Mouse (Mus musculus) CH12F3 (cell line): Measurements from ENCODE around the gene Zbtb8os.

Experiments used
- in situ Hi-C: fragments of 300-500 bp; cut with MboI; formaldehyde crosslinking; loops from 2 replicates; pipeline ENCODE4 v1.14.3; 2020; ENCODE audit warnings: low sequenced_read_pairs

The Zbtb8os gene

DNA sequence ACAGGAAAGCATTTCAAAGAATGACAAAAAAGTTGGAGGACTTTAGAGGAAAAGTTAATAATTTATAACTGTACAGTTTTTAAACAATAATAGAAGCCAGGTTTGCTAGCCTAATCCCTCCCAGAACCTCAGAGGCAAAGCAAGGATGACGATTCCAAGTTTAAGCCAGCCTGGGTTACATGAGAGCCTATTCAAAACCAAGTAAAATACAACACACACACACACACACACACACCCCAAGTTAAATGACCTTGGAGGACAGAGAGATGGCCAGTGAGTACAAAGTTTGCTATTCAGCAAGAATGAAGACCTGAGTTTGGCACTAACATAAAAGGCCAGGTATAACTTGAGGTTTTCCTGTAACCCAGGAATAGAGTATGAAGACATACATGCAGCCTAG is 9.3 kb upstream of the Zbtb8os start:
- in situ Hi-C loops, result no loop called here

DNA sequence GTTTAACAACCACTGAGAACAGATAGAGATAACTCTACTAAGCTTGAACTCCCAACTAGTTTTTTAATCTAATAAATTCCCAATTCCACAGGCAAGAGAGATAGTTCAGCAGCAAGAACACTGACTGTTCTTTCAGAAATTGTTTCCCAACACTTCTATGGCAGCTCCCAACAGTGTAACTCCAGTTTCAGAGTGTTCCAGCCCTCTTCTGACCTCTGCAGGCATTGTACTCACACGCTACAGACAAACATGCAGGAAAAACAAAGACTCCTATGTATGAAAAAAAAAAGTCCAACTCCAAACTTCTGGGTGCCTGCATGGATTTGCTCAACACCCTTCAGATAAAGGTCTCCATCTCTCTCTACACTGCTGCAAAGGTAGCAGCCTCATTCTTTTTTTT is 2.6 kb upstream of the Zbtb8os start:
- in situ Hi-C loops, result no loop called here

DNA sequence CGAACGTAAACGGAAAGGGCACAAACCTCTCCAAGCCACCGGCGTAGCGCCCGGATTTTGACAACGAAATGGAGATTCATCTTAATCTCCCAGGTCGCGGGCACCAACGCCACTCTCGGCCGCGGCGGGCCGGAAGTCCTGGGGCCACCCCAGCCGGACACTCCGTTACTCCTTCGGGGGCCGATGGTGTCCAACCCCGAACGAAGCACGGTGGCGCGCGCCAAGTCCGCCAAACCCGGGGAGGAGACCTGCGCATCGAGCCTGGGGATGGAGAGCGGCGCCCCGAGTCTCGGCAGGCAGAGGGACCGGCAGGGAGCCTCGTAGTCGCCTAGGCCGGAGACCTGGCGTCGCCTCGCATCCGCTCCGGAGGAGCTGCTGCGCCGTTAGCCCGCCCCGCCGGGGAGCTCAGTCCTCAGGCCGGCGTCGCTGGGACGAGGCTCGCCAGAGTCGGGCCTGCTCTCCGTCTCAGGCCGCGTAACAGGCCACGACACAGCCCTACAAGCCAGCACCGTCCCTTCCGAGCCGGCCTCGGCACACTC is 749 bp upstream of the Zbtb8os start:
- in situ Hi-C loops, result no loop called here

DNA sequence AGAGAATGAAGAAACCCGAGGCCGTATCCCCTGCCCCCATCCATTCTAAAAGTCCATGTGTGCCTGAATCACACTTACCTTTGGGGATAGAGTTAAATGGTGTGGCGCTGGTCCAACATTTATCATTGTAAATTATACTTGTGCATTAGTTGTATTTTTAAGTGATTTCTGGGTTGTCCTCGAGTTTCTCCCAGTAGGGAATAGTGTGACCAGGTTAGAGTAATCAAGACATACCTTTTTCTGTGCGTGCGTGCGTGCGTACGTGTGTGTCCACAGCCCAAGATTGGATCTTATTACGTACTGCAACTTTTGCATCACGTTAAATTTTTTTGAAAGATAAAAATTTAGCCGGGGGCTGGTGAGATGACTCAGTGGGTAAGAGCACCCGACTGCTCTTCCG is 796 bp downstream of the Zbtb8os start:
- in situ Hi-C loops, result no loop called here

DNA sequence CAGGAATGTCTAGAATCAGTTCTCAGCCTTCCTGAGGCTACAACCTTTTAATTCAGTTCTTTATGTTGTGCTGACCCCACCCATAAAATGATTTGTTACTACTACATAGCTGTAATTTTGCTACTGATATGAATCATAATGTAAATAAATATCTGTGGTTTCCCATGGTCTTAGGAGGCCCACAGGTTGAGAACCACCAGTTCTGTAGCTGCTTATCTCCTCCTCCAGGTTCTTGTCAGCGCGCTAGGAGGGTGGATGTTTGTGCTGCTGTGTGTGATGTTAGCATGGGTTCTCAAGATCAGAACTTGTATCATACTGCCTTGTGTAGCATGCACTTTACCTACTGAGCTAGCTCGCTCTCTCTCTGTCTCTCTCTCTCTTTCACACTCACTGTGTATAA is 4.2 kb downstream of the Zbtb8os start:
- in situ Hi-C loops, result no loop called here

- in situ Hi-C loops, result no loop called here
Measured at GRCm38 (mm10) chr4:129341888-129342287, 6.4 kb downstream of the Zbtb8os start.

- in situ Hi-C loops, result no loop called here
Measured at GRCm38 (mm10) chr4:129342705-129343104, 7.2 kb downstream of the Zbtb8os start.

- in situ Hi-C loops, result no loop called here
Measured at GRCm38 (mm10) chr4:129346481-129347154, 11.1 kb downstream of the Zbtb8os start.

DNA sequence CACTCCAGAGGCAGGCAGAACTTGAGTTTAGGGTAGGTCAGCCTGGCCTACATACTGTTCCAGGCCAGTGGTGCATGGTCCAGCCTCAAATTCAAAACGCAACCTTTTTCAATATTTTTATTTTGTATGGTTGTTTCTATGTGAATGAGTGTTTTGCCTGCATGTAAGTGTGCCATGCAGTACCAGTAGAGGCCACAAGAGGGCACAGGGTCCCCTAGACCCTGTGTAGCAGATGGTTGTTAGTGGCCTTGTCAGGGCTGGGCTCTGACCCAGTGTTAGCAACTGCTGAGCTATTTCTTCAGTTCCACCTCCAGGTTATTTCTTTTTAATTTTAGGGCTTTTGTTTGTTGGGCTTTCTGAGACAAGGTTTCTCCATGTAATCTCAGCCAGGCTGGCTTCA is 15.1 kb downstream of the Zbtb8os start:
- in situ Hi-C loops, result loop anchor here (10.0 to 25.0 kb wide), 2 partner anchors 104 to 262 kb away; partner anchors contain the start of genes Ccdc28b, Dcdc2b, Eif3i and Iqcc

DNA sequence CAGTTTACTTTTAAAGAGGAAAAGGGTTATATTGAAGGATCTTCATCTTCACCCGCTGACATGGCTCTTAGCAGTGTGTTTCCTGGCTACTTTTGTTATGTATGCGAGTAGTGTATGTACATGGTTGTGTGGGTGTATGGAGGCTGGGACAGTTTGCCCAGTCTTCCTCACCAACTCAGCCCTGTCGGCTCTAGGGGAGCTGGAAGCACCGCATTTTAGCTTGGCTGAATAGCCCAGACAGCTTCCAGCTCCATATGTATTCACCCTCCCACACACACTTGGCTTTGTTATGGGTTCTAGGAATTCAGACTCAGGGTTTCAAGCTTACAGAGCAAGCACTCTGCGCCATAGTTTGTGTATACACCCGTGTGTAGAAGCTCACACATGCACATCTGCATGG is 15.6 kb downstream of the Zbtb8os start:
- in situ Hi-C loops, result loop anchor here (10.0 to 25.0 kb wide), 2 partner anchors 104 to 261 kb away; partner anchors contain the start of genes Ccdc28b, Dcdc2b, Eif3i and Iqcc

DNA sequence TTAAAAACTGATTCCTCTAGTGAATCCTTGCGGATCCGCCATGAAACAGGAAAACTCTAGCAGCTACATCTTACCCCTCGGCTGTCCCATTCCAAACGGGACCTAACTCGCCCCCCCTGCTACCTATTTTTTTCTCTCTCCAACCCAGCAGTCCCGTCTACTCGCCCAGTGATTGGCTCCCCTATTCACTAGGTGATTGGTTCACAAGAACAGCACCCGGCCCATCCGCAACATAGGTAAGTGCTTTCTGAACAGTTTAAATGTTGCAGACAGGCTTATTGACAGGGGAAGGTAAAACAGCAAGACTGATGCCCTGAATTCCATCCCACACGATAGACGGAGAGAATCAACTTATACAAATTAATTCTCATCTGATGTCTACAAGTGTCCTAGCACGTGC is 17.7 kb downstream of the Zbtb8os start:
- in situ Hi-C loops, result loop anchor here (10.0 to 25.0 kb wide), 2 partner anchors 102 to 259 kb away; partner anchors contain the start of genes Ccdc28b, Dcdc2b, Eif3i and Iqcc

- in situ Hi-C loops, result loop anchor here (10.0 to 25.0 kb wide), 2 partner anchors 101 to 258 kb away; partner anchors contain the start of genes Ccdc28b, Dcdc2b, Eif3i and Iqcc
Measured at GRCm38 (mm10) chr4:129354236-129354635, 18.7 kb downstream of the Zbtb8os start.

DNA sequence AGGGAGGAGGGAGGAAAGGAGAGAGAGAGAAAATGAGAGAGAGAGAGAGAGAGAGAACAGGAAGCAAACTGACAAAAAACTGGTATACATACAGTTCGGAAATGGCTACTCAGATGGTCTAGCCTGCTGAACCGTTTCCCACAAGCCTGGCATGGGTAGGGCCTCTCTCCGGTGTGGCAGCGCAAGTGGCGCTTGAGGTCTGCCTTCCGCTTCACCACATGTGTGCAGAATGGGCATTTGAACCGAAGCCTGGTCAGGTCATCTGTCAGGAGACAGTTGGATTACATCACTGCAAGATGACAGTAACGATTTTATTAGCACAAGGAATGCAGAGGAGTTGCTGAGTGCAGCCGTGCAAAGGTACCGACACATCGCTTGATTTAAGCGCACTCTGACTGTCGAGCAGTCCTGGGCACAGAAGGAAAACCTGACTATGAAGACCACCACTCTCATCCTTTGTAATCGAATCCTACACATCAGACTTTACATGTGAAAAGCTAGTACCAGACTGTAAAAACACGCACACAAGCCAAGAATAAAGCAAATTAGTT is 22.2 kb downstream of the Zbtb8os start:
- in situ Hi-C loops, result loop anchor here (10.0 to 25.0 kb wide), 2 partner anchors 97 to 255 kb away; partner anchors contain the start of genes Ccdc28b, Dcdc2b, Eif3i and Iqcc

GRCm38 (mm10) chr4:129362238-129362637 is 26.7 kb downstream of the Zbtb8os start:
- in situ Hi-C loops, result loop anchor here (25.0 kb wide), 1 partner anchor 250 kb away; the partner anchor contains the start of genes Ccdc28b, Dcdc2b, Eif3i and Iqcc

DNA sequence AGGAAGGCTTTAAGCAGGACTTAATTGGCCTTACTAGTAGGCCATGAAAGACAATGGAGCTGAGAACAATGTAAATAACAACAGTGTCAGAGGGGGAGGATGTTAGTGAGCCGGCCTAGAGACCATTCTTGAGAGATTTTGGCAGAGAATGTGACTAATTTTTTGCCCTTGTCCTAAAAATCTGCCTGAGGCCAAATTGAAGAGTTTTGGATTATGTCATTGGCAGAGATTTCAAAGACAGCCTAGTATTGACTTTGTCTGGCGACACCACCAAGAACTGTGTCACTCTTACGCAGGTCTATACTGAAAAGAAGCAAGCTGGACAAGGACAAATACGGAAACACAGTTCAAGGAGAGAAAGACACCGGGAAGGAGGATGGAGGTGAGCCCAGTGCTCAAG is 27.3 kb downstream of the Zbtb8os start:
- in situ Hi-C loops, result loop anchor here (25.0 kb wide), 1 partner anchor 250 kb away; the partner anchor contains the start of genes Ccdc28b, Dcdc2b, Eif3i and Iqcc

- in situ Hi-C loops, result loop anchor here (25.0 kb wide), 1 partner anchor 249 kb away; the partner anchor contains the start of genes Ccdc28b, Dcdc2b, Eif3i and Iqcc
Measured at GRCm38 (mm10) chr4:129363463-129363862, 28.0 kb downstream of the Zbtb8os start.

DNA sequence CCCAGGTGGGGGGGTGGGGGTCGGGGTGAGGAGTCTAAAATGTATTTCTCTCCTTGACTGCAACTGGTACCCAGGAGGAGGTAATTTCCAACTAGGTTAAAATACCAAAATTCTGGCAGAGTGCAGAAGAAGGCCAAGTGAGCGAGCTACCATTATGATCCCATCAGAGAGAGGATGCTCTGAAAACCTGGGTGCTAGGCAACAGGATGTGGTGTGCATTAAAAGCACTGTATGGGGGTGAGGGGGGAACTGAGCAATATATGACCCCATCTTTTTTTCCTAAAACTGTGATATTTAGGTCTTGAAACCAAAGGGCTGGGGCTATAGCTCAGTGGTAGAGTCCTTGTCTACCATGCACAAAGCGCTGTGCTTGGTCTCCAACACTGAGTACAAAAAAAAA is 28.9 kb downstream of the Zbtb8os start:
- in situ Hi-C loops, result loop anchor here (25.0 kb wide), 1 partner anchor 248 kb away; the partner anchor contains the start of genes Ccdc28b, Dcdc2b, Eif3i and Iqcc

GRCm38 (mm10) chr4:129365224-129365623 is 29.7 kb downstream of the Zbtb8os start:
- in situ Hi-C loops, result loop anchor here (25.0 kb wide), 1 partner anchor 247 kb away; the partner anchor contains the start of genes Ccdc28b, Dcdc2b, Eif3i and Iqcc

DNA sequence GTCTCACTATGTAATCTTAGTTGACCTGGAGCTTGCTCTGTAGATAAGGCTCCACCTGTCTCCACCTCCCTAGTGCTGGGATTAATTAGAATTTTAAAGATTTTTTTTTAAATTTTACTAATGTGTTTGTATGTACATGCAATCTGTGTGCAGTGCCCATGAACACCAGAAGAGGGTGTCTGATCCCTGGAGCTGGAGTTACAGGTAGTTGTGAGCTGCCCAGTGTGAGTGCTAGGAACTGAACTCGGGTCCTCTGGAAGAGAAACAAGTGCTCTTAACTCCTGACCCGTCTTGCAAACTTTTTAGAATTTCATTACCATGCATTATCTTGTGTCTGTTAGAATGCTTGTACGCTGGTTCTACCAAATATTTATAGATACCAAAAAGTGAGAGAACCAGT is 35.9 kb downstream of the Zbtb8os start:
- in situ Hi-C loops, result loop anchor here (25.0 kb wide), 1 partner anchor 241 kb away; the partner anchor contains the start of genes Ccdc28b, Dcdc2b, Eif3i and Iqcc

DNA sequence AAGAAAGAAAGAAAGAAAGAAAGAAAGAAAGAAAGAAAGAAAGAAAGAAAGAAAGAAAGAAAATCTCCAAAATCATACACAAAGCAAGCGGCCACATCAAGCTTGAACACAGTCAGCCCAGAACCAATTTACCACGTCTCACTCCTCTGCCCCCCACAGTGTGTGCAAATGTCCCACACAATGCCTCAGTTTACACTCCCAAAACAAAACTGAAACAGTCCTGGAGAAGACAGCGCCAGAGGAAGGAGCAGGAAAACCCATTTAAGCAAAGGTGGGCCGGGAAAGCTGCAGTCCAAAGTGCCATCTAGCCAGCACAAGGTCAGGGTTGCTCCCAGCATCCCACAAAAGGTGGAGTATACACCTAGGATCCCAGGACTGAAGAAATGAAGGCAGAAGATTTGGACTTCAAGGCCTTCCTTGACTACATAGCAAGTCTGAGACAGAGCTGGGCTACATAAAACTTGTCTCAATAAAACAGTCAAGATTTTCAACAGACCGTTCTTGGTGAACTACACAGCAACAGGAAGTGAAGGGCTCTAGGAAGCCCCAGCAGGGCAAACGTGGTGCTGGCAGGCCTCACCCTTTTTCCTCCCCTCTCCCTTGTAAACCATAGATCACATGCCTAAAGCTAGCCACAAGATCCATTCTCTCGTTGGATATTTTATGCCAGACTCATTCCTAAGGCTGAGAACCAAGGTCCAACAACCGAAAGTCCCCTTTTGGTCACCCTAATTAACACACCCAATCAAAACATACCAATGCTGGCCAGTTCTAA is 37.9 kb downstream of the Zbtb8os start:
- in situ Hi-C loops, result loop anchor here (25.0 kb wide), 1 partner anchor 239 kb away; the partner anchor contains the start of genes Ccdc28b, Dcdc2b, Eif3i and Iqcc
